Mouse (Mus musculus) lung, postnatal 0 days (tissue): ENCODE data around the gene Prm1.

Source experiments
- CTCF ChIP-seq: IDR thresholded peaks from 2 replicates; pipeline ENCODE4 v1.5.1; 2016; ENCODE audit warnings: antibody characterized with exemption, mild to moderate bottlenecking
- EP300 ChIP-seq: IDR thresholded peaks from 2 replicates; pipeline ENCODE4 v1.6.1; 2016; ENCODE audit warnings: antibody characterized with exemption, mild to moderate bottlenecking, control low read depth

DNA sequence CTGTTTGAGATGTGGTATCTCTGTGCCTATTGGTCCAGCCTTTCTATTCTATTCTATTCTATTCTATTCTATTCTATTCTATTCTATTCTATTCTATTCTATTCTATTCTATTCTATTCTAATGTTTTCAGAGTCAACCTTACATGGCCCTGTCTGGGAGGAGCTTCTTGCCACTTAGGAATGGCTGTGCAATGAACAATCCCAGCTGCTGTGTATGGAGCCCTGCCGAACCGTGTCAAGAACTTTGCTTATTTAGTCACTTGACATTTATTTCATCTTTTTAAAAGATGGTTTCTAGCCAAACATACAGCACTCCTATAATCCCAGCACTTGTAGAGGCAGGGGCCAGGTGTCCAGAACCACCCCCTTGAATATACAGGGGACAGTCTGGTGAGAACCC lies 41.3 kb downstream of the Prm1 start:
- TF ChIP-seq CTCF = no peak
- TF ChIP-seq EP300 = no peak
